Mouse (Mus musculus) kidney, postnatal 36 days (tissue): ENCODE measurements at regions not wholly inside any gene's neighbourhood (a gene's known extent, or its start where the extent isn't known, plus 50 kb on each side); places are given as distances from the start of the nearest gene placed in this dataset.

Experiments used
- DNase-seq, 2 experiments: peaks; one replicate each; pipeline ENCODE4 v3.0.0; 2021 to 2022; ENCODE audit warnings: mixed read lengths in 2 of 2

- peak; percentile 64 to 83 for DNase-seq
These were observed 77.8 kb downstream of the Rpia start for GRCm38 (mm10) chr6:70714239-70714638.

- DNase-seq: no peak
These were observed 78.4 kb downstream of the Rpia start for GRCm38 (mm10) chr6:70713665-70714064.

DNA sequence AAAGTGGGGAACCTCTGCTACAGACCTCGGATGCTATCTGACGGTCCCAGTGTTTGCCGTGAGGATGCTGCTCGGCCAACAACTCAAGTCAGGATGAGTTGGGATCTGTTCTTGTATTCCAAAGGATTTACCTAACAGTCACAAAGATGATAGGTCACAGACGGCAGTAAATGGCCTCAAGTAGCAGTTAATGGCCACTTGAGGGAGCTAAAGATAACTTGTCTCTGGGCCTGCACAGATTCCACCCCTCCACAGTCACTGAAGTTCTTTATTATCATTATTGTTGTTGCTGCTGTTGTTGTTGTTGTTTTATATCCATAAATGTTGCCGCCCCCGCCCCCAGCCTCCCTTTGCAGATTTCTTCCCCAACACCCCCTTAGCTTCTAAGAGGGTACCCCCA, 78.9 kb downstream of the Rpia start:
- DNase-seq: peak; percentile 20 to 24

- DNase-seq: peak; percentile 77 to 78
These were observed 82.5 kb downstream of the Rpia start for GRCm38 (mm10) chr6:70709338-70710055.

- DNase-seq: no peak
These were observed 96.4 kb downstream of the Rpia start for GRCm38 (mm10) chr6:70695596-70695995.
